Mouse (Mus musculus) brown adipose tissue, adult 24 weeks (tissue): ENCODE results near the gene Med12. TPM values are rescaled to one million over a fixed set of nuclear protein-coding genes. Genes with fewer than 3 reads are reported as not detected.

ENCODE experiments used
- H3K27ac ChIP-seq: fragments of 200-500 bp; replicated peaks from 2 replicates; pipeline ENCODE4 v1.5.1; 2012; ENCODE audit warnings: low read depth, mild to moderate bottlenecking, low read length
- H3K4me1 ChIP-seq: fragments of 200-500 bp; 2 replicates; pipeline ENCODE4 v1.6.1; 2012; ENCODE audit warnings: low read length, mixed read lengths; ENCODE audit not compliant: control insufficient read depth, insufficient read depth, insufficient read length
- H3K4me3 ChIP-seq: fragments of 200-500 bp; 2 replicates; pipeline ENCODE4 v1.5.1; 2012; ENCODE audit warnings: low read depth, mild to moderate bottlenecking, low read length, moderate library complexity; ENCODE audit not compliant: insufficient read depth
- polyA plus RNA-seq: library from polyadenylated mRNA; stranded (reverse); fragments of >200 nt; gene quantifications from 2 replicates; pipeline ENCODE4 v1.2.4, GENCODE M21; 2012; ENCODE audit not compliant: missing spikeins, insufficient read depth, insufficient read length

Gene Med12
- polyA plus RNA-seq, 1 experiment = 21.8 TPM

- H3K4me1 ChIP-seq = no peaks in the 10 kb centered on the region
- no peak overlapping the region for H3K4me3 ChIP-seq
- H3K27ac ChIP-seq = no peak overlapping the region
Measured at GRCm38 (mm10) chrX:101285953-101286670, 12.3 kb downstream of the Med12 start.

GRCm38 (mm10) chrX:101287543-101287942 lies 13.7 kb downstream of the Med12 start:
- no peak overlapping the region for H3K27ac ChIP-seq
- no peak overlapping the region for H3K4me3 ChIP-seq
- H3K4me1 ChIP-seq = no peaks in the 10 kb centered on the region

GRCm38 (mm10) chrX:101288432-101288831 lies 14.6 kb downstream of the Med12 start:
- H3K4me1 ChIP-seq = no peaks in the 10 kb centered on the region
- H3K4me3 ChIP-seq = no peak overlapping the region
- H3K27ac ChIP-seq = no peak overlapping the region

GRCm38 (mm10) chrX:101289037-101289436 lies 15.2 kb downstream of the Med12 start:
- Histone ChIP-seq H3K4me3 (no peak overlapping the region), H3K27ac (no peak overlapping the region), H3K4me1 (no peaks in the 10 kb centered on the region)

- Histone ChIP-seq H3K4me1 (no peaks in the 10 kb centered on the region), H3K4me3 (no peak overlapping the region), H3K27ac (no peak overlapping the region)
Measured at GRCm38 (mm10) chrX:101290111-101290510, 16.3 kb downstream of the Med12 start.

- Histone ChIP-seq H3K4me3 (no peak within 1 kb of the TSS), H3K4me1 (no peaks in the 10 kb centered on the region; the same call in 1 of the 2 replicates), H3K27ac (no peak within 1 kb of the TSS)
Measured at GRCm38 (mm10) chrX:101299055-101299454, 25.2 kb downstream of the Med12 start, which contains the start of gene Nlgn3. Gene Nlgn3, plus strand, starts transcription at chrX:101299168.

- Histone ChIP-seq H3K4me1 (no peaks in the 10 kb centered on the region; the same call in 1 of the 2 replicates), H3K4me3 (no peak overlapping the region)
Measured at GRCm38 (mm10) chrX:101299473-101300426, 25.9 kb downstream of the Med12 start.

GRCm38 (mm10) chrX:101300427-101301030 lies 26.7 kb downstream of the Med12 start:
- Histone ChIP-seq H3K27ac (no peak overlapping the region), H3K4me1 (no peaks in the 10 kb centered on the region; the same call in 1 of the 2 replicates), H3K4me3 (no peak overlapping the region)

More at GRCm38 (mm10) chrX:101299473-101300426, 25.9 kb downstream of the Med12 start:
- no peak overlapping the region for H3K27ac ChIP-seq

- Histone ChIP-seq H3K4me1 (no peaks in the 10 kb centered on the region; the same call in 1 of the 2 replicates), H3K27ac (no peak overlapping the region), H3K4me3 (no peak overlapping the region)
Measured at GRCm38 (mm10) chrX:101301654-101302053, 27.8 kb downstream of the Med12 start.

- Histone ChIP-seq H3K4me1 (no peaks in the 10 kb centered on the region), H3K4me3 (no peak overlapping the region), H3K27ac (no peak overlapping the region)
Measured at GRCm38 (mm10) chrX:101304646-101305045, 30.8 kb downstream of the Med12 start.

GRCm38 (mm10) chrX:101309299-101309698 lies 35.5 kb downstream of the Med12 start:
- H3K27ac ChIP-seq = no peak overlapping the region
- H3K4me3 ChIP-seq = no peak overlapping the region

GRCm38 (mm10) chrX:101313625-101314359 lies 40.0 kb downstream of the Med12 start:
- Histone ChIP-seq H3K27ac (no peak overlapping the region), H3K4me1 (no peaks in the 10 kb centered on the region), H3K4me3 (no peak overlapping the region)

More at GRCm38 (mm10) chrX:101309299-101309698, 35.5 kb downstream of the Med12 start:
- H3K4me1 ChIP-seq = no peaks in the 10 kb centered on the region

- Histone ChIP-seq H3K4me1 (no peaks in the 10 kb centered on the region), H3K27ac (no peak overlapping the region), H3K4me3 (no peak overlapping the region)
Measured at GRCm38 (mm10) chrX:101319775-101320174, 45.9 kb downstream of the Med12 start.
